Mouse (Mus musculus): Measurements from ENCODE around the gene Map6d1.

The Map6d1 gene

DNA sequence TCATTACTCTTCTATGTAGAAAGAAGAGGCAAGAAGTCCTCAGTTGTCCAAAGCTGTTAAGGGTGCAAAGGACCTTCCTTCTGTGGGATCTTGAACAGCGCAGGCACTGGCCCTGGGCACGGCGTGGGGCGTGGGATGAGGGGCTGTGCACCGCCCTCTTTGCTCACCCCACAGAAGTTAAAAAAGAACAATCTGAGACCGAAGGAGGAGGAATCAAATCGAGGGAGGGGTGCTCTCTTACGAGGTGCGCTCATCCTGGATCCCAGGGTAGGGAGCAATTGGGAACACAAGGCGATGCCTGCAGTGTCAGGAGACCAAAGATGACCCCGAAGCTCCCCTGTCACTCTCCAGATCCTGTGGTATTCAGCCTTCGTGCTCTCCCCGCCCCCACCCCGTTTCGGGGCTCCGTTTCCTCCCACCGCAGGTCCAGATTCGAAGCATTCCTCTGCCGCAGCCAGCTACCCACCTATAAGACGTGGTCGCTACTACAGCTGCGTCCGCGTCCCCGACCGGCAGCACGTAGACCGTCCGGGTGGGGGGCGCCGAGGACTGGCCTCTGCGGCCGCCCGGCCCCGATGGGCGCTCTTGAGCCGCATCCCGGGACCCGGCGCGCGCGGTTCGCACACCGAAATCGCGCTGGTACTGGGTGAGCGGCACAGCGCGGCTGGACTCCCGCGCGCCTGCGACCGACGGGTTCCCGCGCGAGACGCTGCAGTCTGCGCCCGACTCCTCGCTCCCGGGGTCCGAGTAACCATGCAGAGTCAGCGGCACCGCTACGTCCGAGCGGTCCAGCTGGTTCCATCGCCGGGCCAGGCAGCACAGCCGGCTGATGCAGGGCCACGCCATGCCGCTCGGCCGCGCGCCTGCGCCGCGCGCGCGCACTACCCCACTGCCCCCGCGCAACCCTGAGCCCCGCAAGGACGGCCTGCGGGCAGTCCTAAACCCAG lies at the start of gene Map6d1:
Gene Map6d1 (minus strand): TSS at position 891 of the 947 bp plus-strand sequence.
- peak; percentile 44 to 47 for DNase-seq (ENCODE audit: low spot score in 2 of 2)

DNA sequence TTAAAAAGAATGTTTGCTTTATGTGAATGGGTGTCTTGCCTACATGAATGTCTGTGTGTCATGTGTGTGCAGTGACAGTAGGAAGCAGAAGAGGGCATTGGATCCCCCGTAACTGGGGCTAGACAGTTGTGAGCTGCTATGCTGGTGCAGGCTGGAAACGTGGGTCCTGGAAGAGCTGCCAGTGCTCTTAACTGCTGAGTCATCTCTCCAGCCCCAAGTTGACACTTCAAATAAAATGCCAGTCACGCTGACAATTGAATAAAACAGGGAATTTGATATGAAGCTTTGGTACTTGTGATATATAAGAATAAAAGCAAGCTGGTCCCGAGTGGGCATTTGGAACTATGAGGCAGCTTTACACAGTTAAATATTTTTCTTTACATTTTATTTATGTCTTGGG lies 39.1 kb upstream of the Map6d1 start:
- no peak for DNase-seq (ENCODE audit: low spot score in 2 of 2)

DNA sequence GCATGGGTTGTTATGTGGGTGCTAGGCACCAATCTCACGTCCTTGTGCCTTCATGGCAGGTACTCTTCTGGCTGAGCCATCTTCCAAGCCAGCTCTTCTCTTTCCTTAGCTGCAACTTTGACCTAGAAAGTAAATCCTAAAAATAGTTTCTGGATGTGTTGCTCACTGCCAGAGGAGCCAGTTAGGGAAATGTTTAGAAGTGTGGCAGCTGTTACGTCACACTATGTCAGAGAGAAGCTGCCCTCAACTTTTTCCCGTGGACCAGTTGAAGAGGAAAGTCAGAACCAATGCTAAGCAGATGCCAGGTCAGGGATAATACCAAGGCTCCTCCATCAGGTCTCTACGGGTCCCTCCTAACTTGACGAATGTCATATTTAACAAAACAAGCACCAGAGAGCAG lies 38.2 kb upstream of the Map6d1 start:
- no peak for DNase-seq (ENCODE audit: low spot score in 2 of 2)

DNA sequence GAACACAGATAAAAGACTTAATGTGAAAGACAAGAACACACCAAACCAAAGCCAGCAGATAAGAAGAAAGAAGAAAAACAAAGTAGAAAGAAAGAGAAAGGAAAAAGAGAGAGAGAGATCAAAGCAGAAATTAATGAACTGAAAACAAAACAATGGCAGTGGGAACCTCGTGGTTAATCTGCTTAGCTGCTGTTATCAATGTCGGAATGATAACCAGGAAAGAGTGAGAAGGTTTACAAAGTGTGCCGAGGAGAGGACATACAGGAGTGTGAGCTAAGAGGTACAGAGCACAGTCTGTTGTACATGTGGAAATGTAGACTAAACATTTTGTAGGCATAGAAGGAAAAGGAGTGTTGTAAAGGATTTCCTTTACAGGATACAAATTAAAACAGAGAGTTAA lies 31.8 kb upstream of the Map6d1 start:
- DNase-seq (ENCODE audit: low spot score in 2 of 2), result no peak

DNA sequence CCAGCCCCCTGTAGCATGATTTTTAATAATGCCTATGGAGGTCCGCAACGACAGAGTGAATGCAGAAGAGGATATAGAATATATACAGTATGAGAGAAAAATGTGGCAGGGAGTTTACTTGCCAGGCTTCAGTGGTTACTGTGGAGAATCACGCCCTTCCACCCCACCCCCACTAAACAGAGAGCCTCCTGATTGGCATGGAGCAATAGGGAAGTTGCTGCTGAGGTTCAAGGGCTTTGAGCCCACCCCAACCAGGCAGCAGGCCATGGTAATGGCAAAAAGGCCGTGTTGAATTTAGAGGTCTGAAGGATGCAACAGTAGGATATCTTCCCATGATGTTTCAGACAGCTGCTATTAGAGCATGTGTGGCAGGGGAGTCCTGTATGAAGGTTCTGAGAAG lies 30.2 kb upstream of the Map6d1 start:
- DNase-seq (ENCODE audit: low spot score in 2 of 2), result no peak

DNA sequence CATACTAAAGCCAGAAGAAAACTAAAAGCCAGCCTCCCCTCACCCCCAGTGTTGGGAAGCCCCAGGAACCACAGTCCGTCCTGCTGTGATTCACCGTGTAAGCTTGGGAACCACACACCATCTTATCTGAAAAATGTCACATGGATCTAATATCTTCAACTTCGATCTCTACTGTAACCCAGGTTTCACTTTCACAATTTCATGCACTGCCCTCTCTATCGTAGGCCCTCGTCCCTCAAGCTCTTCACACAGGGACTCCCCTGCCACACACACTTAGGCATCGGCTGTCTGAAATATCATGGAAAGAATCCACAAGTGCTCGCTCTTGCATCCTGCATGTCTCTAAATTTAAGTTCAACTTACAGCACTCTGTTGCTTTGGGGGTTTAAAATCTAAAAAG lies 23.9 kb upstream of the Map6d1 start:
- DNase-seq (ENCODE audit: low spot score in 2 of 2), result no peak

DNA sequence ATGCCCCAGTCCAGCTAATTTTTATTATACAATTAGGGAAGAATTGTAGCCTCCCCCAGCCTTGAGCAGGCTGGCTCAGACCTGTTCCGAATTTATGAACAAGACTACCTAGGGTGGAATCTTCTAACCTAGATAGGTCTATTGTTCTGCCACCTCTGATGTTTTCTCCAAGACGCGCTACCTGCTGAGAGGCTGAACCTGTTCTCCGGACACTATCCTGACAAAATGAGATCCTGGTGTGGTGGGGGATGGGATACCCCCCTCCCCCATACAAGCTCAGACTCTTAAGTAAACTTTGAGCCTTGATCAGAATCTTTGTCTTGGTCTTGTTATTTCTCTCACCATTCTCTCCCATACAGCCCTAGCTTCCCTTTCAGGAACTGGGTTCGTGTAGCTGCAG lies 16.8 kb upstream of the Map6d1 start:
- no peak for DNase-seq (ENCODE audit: low spot score in 2 of 2)

DNA sequence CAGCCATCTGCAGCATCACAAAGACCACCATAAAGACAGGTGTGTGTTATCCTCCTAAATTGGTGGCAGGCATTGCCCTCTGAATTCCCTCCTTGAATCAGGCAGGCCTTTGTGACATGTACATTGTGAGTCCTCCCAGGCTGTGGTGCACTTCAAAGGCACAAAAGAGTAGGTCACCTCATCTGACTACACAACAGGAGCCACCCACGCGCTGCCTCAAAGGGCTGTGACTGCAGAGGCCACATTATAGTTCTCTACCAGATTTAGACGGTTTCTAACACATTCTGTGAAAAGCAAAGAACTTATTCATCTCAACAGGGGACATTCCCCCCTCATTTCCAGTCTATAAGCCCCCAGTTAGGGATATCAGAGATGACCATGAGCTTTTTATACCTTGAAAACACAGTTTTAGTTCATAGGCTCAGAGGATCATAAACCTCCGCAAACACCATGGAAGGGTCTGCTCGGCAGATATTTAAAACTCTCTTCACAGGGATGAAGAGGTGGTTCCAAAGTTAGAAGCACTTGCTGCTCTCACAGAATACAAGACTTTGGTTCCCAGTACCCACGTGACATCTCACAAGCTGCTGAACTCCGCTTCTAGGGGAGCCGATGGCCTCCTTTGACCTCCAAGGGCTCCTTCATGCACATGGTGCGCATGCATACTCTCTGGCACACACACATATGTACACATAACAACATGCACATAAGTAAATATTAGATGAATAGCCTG lies 7.5 kb upstream of the Map6d1 start:
- DNase-seq (ENCODE audit: low spot score in 2 of 2), result no peak

DNA sequence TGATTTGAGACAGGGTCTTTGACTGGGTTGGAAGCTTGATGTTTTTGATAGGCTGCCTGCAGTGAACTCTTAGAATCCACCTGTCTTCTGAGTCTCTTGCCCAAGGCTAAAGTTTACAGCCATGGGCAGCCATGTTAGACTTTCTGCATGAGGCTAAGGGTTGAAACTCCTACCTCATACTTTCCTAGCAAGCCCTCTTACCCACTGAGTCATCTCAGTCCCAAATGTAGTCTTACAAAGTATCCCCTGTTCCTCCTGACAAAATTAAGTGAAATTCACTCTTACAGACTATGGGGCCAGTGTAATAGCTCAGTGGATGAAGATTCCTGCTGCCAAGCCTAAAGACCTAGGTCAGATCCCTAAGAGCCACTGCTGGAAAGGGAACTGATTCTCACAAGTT lies 5.9 kb upstream of the Map6d1 start:
- no peak for DNase-seq (ENCODE audit: low spot score in 2 of 2)

DNA sequence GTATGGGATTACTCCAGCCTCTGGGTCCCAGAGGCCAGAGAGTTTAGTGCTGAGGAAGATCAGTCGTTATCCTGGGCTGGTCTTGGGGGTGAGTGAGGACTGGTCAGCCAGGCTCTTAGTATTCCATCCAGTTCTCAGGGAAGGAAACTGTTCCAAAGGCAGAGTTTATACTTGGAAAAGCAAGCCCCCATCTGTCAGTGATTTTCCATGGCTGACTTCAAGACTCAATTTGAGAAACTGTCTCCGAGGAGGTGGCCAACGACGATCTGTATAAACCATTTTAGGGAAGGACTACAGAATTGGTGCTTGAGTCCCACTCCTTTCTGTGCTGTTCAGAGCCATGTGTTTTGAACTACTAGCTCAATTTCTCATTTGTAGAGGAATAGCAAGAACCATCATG lies 2.5 kb downstream of the Map6d1 start:
- DNase-seq (ENCODE audit: low spot score in 2 of 2), result no peak

DNA sequence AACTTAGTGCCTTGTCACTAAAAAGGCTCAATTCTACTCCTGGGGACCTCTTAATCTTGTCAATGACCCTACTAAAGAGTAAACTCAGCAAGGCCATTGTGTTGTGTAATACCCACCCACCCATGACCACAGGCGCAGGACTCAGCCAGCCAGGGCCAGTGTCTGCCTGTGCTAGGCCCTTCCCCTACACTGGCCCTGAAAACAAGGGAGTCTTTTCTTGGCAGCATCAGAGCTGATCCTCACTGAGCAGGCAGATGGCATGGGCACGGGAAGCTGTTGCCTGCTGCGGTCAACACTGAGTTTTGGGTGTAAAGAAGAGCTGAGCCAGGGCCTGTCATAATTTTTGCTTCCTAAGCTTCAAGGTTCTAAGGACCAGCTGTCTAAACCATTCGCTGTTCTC lies 3.7 kb downstream of the Map6d1 start:
- DNase-seq (ENCODE audit: low spot score in 2 of 2), result no peak

DNA sequence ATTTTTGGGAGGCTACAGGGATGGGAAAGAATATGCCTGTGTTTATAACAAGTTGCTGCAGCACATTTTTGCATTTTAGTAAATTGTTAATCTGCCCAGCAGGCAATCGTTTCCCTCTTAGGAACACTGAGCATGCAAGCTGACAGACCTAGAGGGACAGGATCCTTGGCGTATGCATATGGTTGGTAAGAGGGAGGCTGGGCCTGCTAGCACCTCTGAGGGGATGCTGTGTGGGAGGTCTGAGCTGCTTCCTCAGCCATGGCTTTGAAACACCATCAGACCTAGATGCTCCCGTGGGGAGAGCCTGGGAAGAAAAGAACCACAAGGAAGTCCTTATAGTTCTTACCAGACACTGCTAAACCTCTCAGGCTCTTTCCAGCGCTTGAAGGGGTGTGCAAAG lies 6.8 kb downstream of the Map6d1 start:
- no peak for DNase-seq (ENCODE audit: low spot score in 2 of 2)

DNA sequence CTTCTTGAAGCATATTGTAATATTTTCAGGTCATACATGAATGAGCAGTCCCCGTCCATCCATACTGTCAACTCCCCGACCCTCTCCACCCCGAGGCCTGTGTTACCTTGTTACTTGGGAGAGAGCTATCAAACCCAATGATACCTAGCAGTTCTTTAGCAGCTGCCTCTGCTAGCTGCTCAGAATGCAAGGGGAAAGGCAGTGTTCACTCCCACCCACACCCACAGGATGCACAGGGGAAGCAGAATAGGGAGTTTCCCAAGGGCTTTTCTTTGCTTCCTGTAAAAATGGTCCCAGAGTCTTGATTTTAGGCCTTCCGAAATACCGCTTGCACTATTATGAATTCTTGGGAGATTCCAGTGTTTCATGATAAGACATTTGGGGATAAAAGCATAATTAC lies 13.0 kb downstream of the Map6d1 start:
- DNase-seq (ENCODE audit: low spot score in 2 of 2), result no peak

DNA sequence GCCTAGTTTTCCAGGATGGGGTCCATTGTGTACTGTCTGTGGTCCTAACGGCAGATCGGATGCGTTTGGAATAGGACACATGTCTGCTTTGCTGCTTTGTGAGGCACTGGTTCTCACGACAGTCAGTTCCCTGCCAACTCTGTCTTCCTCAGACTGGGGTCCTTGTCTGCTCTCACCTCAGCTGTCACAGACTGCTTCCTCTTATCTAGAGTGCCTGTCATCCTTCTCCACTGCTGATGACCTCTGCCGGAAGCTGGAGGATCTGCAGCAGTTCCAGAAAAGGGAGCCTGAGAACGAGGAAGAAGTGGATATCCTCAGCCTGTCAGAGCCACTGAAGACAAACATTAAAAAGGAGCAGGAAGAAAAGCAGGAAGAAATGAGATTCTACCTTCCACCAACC lies 13.7 kb downstream of the Map6d1 start:
- no peak for DNase-seq (ENCODE audit: low spot score in 2 of 2)

DNA sequence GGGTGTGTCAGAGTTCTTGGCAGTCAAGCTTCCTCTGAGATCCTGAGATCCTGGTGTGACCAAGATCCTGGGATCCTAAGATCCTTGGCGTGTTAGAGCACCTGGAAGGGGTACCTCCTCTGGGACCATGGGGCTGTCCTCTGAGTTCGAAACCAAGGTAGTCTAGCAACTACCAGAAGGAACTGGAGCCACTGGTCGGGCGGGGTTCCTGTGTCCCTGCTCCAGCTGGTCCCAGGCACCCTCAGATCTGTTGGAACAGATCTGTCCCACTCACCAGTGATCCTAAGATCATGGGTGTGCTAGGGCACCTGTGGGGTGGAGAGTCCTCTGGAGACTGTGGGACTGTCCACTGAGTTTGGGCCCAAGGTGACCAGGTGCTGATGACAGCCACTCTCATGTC lies 14.5 kb downstream of the Map6d1 start:
- DNase-seq (ENCODE audit: low spot score in 2 of 2), result no peak

DNA sequence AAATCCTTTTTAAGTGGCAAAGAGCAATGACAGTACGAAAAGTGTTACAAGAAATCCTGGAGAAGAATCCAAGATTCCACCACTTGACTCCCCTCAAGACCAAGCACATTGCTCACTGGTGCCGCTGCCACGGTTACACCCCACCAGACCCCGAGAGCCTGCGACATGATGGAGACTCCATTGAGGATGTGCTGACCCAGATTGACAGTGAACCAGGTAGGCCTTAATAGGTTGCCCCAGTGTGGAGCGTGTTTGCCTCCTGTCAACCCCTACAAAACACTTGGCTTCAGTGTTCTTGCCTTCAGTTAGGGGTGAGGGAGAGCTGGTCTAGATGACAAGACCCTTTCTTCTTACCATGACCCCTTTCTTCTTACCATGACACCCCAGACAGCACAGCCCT lies 18.4 kb downstream of the Map6d1 start:
- no peak for DNase-seq (ENCODE audit: low spot score in 2 of 2)

DNA sequence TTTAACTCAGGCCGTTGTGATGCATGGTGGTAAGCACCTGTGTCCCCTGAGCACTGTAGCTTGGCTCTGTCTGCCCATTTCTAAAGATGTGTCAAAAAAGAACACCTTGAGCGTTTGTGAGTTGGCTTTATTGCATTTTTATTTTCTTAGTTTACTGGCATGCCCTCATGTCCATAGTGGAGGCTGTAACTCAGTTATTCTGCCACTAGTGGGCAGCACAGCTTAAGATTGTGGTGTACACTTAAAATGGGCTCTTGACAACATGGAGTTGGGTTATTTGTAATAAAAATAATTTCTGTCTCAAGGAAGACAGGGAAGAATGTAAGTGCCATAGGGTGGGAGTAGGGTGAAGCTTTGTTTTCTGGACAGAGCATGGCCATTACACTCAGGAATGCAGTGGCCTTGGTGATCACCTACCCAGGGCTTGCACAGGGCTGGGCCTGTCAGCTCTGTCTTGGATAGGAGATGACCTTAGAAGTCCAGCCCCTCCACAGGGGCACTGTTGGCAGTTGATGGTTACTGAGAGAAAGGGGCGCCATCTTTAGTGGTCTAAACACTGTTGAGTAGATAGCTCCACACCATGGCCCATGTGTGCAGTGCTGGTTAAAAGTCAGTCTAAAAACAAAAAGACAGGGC lies 27.4 kb downstream of the Map6d1 start:
- no peak for DNase-seq (ENCODE audit: low spot score in 2 of 2)

DNA sequence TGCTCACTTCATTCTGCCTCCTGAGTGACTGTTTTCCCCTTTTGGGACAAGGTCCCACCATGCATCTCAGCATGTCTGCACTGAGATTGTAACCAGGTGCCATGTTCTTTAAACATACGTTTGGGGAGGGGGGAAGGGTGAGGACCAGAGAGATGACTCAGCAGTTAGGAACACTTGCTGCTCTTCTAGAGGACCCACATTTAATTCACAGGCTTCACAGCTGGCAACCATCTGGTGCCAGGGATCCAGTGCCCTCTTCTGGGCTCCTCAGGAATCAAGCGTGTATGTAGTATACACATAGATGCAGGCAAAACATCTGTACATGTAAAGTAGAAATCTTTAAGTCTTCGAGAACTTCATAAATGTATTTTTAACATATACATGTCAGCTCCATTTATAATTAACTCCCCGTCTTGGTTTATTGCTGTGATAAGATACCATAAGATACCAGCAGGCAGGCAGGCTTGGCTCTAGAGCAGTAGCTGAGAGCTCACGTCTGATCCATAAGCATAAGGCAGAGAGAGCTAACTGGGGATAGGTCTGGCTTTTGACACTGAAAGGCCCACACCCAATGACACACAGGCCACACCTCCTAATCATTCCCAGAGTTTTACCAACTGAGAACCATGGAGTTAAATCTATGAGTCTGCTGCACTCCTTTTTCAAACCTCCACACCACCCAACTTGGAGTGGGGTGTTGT lies 41.5 kb downstream of the Map6d1 start:
- no peak for DNase-seq (ENCODE audit: low spot score in 2 of 2)

DNA sequence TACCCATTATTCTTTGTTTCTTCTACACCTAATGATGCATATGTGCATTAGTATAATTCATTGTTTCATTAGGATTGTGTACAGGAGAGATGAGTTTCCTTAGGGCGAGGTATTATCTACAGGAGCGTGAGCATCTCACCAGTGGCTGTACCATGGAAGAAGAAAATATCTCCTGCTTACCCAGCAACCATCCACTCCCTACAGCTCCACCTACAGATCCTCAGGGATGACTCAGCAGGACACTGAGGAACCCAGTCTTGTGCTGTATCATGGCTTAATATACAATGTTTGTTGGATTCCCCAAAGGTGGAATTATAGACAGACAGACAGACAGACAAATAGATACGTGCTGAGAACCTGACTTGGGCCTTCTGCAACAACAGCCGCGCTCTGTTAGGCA lies 44.2 kb downstream of the Map6d1 start:
- DNase-seq (ENCODE audit: low spot score in 2 of 2), result no peak

DNA sequence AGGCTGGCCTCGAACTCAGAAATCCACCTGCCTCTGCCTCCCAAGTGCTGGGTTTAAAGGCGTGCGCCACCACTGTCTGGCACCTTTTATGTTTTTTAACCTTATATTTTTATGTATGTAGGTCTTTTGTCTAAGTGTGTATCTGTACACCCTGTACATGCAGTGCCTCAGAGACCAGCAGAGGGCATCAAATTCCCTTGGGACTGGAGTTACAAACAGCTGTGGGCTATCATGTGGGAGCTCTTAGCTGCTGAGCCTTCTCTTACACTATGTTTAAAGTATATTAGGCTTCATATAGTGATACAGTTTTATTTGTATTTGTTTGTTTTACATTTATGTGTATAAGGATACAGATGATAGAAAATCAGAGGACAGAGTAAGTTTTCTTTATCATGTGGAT lies 45.6 kb downstream of the Map6d1 start:
- DNase-seq (ENCODE audit: low spot score in 2 of 2), result no peak

DNA sequence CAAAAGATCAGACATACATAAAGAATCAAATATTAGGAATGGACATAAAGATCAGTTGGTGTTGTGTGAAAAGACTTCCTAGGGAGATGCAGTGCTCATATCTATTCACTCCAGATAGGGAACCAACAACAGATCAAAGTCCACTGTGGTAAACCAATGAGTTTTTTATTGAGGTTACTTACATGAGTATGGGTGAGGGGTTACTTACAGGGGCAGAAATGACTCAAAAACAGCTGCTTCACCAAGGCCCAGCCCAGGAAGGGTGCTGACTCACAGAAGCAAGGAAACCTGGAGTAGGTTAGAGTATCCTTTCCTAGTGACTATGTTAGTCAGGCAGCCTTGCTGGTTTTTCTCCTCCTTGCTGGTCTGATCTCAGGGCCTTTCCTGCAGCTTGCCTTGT lies 49.1 kb downstream of the Map6d1 start:
- DNase-seq (ENCODE audit: low spot score in 2 of 2), result no peak

All from frontal cortex, postnatal 25 days (tissue).